Mouse (Mus musculus) embryonic fibroblast, embryonic 13.5 days (primary cell): ENCODE results near the gene Arid1b.

ENCODE experiments used
- CTCF ChIP-seq: IDR thresholded peaks from 2 replicates; pipeline ENCODE4 v1.5.1; 2011; ENCODE audit warnings: mild to moderate bottlenecking, control low read depth, low read length, moderate library complexity, borderline replicate concordance; ENCODE audit not compliant: insufficient read depth
- POLR2A ChIP-seq: IDR thresholded peaks from 2 replicates; pipeline ENCODE4 v1.6.1; 2011; ENCODE audit warnings: low read depth, mild to moderate bottlenecking, control low read depth, low read length, moderate library complexity

- no peak for TF ChIP-seq CTCF
- no peak for TF ChIP-seq POLR2A
These were observed 240.9 kb downstream of the Arid1b start for GRCm38 (mm10) chr17:5235057-5235456.
